Mouse (Mus musculus) gastrocnemius, adult 18-20 months (tissue): ENCODE measurements around the gene Odr4. TPM values are rescaled to one million over a fixed set of nuclear protein-coding genes. Genes with fewer than 3 reads are reported as not detected.

Source experiments
- DNase-seq: peaks from one replicate; pipeline ENCODE4 v3.0.0; 2021; ENCODE audit warnings: low spot score
- total RNA-seq, 2 experiments: library from RNA; stranded (reverse); gene quantifications; 2 replicates each; pipeline ENCODE4 v1.2.3; 2021

Gene Odr4
- total RNA-seq, 2 experiments from 2014 or later: 22.2 to 23.3 TPM

DNA sequence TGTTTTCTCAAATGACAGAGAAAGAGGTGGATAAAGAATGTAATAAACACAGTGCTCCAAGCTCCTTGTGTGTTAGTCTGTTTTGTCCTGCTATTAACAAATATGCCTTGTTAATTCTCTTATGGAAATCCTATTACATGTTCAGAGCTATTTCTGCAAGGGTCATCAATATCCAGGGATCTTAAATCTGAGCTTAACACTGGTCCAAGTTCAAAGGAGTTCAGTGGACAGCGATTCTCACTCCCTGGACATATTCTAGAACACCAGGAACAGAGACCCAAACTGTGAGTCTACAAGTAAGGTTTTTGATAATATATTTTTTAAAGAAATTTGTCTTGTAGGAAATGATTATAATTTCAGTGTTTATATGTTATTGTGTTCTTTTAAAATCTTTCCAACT lies 73.7 kb downstream of the Odr4 start, which contains the start of gene Pdc:
TSS of gene Pdc (plus strand) at position 213 of the 400 bp plus-strand sequence.
- no peak for DNase-seq

Other genes with a start within 250 kb of the Odr4 start
- gene Pdc, start 73.7 kb downstream of the Odr4 start, total RNA-seq: not detected
- gene Tpr, start 242 bp downstream of the Odr4 start, total RNA-seq: 100 to 1,000 TPM; 102 to 105 TPM
- 10 to 100 TPM in 1 of 2 experiments, 1 to 10 TPM in 1; 8.2 to 19.6 TPM for gene Prg4, start 73.1 kb upstream of the Odr4 start, total RNA-seq